Mouse (Mus musculus): ENCODE measurements at regions not wholly inside any gene's neighbourhood (a gene's known extent, or its start where the extent isn't known, plus 50 kb on each side); places are given as distances from the start of the nearest gene placed in this dataset.
A peak's percentile ranks its signal among the peaks of the same experiment; 100 is the strongest.

- Histone ChIP-seq H3K27ac (ENCODE audit: low read depth, low read length) (no peak overlapping the region), H3K9ac (ENCODE audit: low read depth, low read length) (no peak overlapping the region), H3K27me3 (ENCODE audit: control insufficient read depth, insufficient read depth, low read length) (no peaks in the 10 kb centered on the region), H3K36me3 (ENCODE audit: control insufficient read depth, insufficient read depth, low read length) (no peaks in the 10 kb centered on the region), H3K9me3 (ENCODE audit: control insufficient read depth, low read length) (no peaks in the 10 kb centered on the region), H3K4me1 (replicated peaks; ENCODE audit: control insufficient read depth, insufficient read depth, low read length) (no peaks in the 10 kb centered on the region), H3K4me3 (ENCODE audit: low read depth, low read length) (no peak overlapping the region), H3K4me2 (replicated peaks; ENCODE audit: low read depth, low read length) (no peak overlapping the region)
- DNase-seq (ENCODE audit: low spot score): no peak
- ATAC-seq (ENCODE audit: low FRiP score): 0 out of 2 replicates have a peak, but pooled peaks have one; percentile 33
- WGBS: 22% methylated on average over 1 of the region's 1 CpGs
Observed at GRCm38 (mm10) chr12:51190754-51191153, 157.1 kb upstream of the G2e3 start.

GRCm38 (mm10) chr12:51190186-51190585, 157.7 kb upstream of the G2e3 start:
- Histone ChIP-seq H3K9ac (ENCODE audit: low read depth, low read length) (no peak overlapping the region), H3K9me3 (ENCODE audit: control insufficient read depth, low read length) (no peaks in the 10 kb centered on the region), H3K4me2 (replicated peaks; ENCODE audit: low read depth, low read length) (no peak overlapping the region), H3K27ac (ENCODE audit: low read depth, low read length) (no peak overlapping the region), H3K4me1 (replicated peaks; ENCODE audit: control insufficient read depth, insufficient read depth, low read length) (no peaks in the 10 kb centered on the region), H3K4me3 (ENCODE audit: low read depth, low read length) (no peak overlapping the region), H3K36me3 (ENCODE audit: control insufficient read depth, insufficient read depth, low read length) (no peaks in the 10 kb centered on the region), H3K27me3 (ENCODE audit: control insufficient read depth, insufficient read depth, low read length) (no peaks in the 10 kb centered on the region)
- WGBS: 73% methylated on average over 5 of the region's 5 CpGs
- no peak for ATAC-seq (ENCODE audit: low FRiP score)
- no peak for DNase-seq (ENCODE audit: low spot score)

GRCm38 (mm10) chr12:51188229-51188628, 159.6 kb upstream of the G2e3 start:
- H3K4me2 ChIP-seq (replicated peaks; ENCODE audit: low read depth, low read length): no peak overlapping the region
- DNase-seq (ENCODE audit: low spot score) (peak; percentile 66), ATAC-seq (ENCODE audit: low FRiP score) (peak; percentile 71; the same call in 1 of the 2 replicates)
- no peaks in the 10 kb centered on the region for H3K36me3 ChIP-seq (ENCODE audit: control insufficient read depth, insufficient read depth, low read length)
- H3K9ac ChIP-seq (ENCODE audit: low read depth, low read length): no peak overlapping the region
- no peaks in the 10 kb centered on the region for H3K9me3 ChIP-seq (ENCODE audit: control insufficient read depth, low read length)
- no peaks in the 10 kb centered on the region for H3K4me1 ChIP-seq (replicated peaks; ENCODE audit: control insufficient read depth, insufficient read depth, low read length)
- no peaks in the 10 kb centered on the region for H3K27me3 ChIP-seq (ENCODE audit: control insufficient read depth, insufficient read depth, low read length)
- no peak overlapping the region for H3K4me3 ChIP-seq (ENCODE audit: low read depth, low read length)
- H3K27ac ChIP-seq (ENCODE audit: low read depth, low read length): no peak overlapping the region

- DNase-seq (ENCODE audit: low spot score) (no peak), ATAC-seq (ENCODE audit: low FRiP score) (no peak)
- no peaks in the 10 kb centered on the region for H3K4me1 ChIP-seq (replicated peaks; ENCODE audit: control insufficient read depth, insufficient read depth, low read length)
- H3K4me3 ChIP-seq (ENCODE audit: low read depth, low read length): no peak overlapping the region
- no peaks in the 10 kb centered on the region for H3K9me3 ChIP-seq (ENCODE audit: control insufficient read depth, low read length)
- no peak overlapping the region for H3K9ac ChIP-seq (ENCODE audit: low read depth, low read length)
- H3K27me3 ChIP-seq (ENCODE audit: control insufficient read depth, insufficient read depth, low read length): no peaks in the 10 kb centered on the region
- 78% methylated on average over 6 of the region's 6 CpGs for WGBS
- no peak overlapping the region for H3K27ac ChIP-seq (ENCODE audit: low read depth, low read length)
- no peaks in the 10 kb centered on the region for H3K36me3 ChIP-seq (ENCODE audit: control insufficient read depth, insufficient read depth, low read length)
- H3K4me2 ChIP-seq (replicated peaks; ENCODE audit: low read depth, low read length): no peak overlapping the region
Observed at GRCm38 (mm10) chr12:51187726-51188125, 160.1 kb upstream of the G2e3 start.

GRCm38 (mm10) chr12:51185751-51186150, 162.1 kb upstream of the G2e3 start:
- Histone ChIP-seq H3K4me2 (replicated peaks; ENCODE audit: low read depth, low read length) (no peak overlapping the region), H3K4me1 (replicated peaks; ENCODE audit: control insufficient read depth, insufficient read depth, low read length) (no peaks in the 10 kb centered on the region), H3K9ac (ENCODE audit: low read depth, low read length) (no peak overlapping the region), H3K36me3 (ENCODE audit: control insufficient read depth, insufficient read depth, low read length) (no peaks in the 10 kb centered on the region), H3K27me3 (ENCODE audit: control insufficient read depth, insufficient read depth, low read length) (no peaks in the 10 kb centered on the region), H3K4me3 (ENCODE audit: low read depth, low read length) (no peak overlapping the region), H3K9me3 (ENCODE audit: control insufficient read depth, low read length) (no peaks in the 10 kb centered on the region), H3K27ac (ENCODE audit: low read depth, low read length) (no peak overlapping the region)
- no peak for ATAC-seq (ENCODE audit: low FRiP score)
- no peak for DNase-seq (ENCODE audit: low spot score)
- WGBS: 80% methylated on average over 8 of the region's 8 CpGs

GRCm38 (mm10) chr12:51174906-51175756, 172.7 kb upstream of the G2e3 start:
- Histone ChIP-seq H3K9ac (ENCODE audit: low read depth, low read length) (no peak overlapping the region), H3K4me1 (replicated peaks; ENCODE audit: control insufficient read depth, insufficient read depth, low read length) (no peaks in the 10 kb centered on the region), H3K27me3 (ENCODE audit: control insufficient read depth, insufficient read depth, low read length) (no peaks in the 10 kb centered on the region), H3K9me3 (ENCODE audit: control insufficient read depth, low read length) (no peaks in the 10 kb centered on the region), H3K36me3 (ENCODE audit: control insufficient read depth, insufficient read depth, low read length) (no peaks in the 10 kb centered on the region), H3K4me3 (ENCODE audit: low read depth, low read length) (no peak overlapping the region), H3K27ac (ENCODE audit: low read depth, low read length) (no peak overlapping the region), H3K4me2 (replicated peaks; ENCODE audit: low read depth, low read length) (peak overlapping the region; percentile 17; the same call in 1 of the 2 replicates)
- 33% methylated on average over 16 of the region's 16 CpGs for WGBS
- ATAC-seq (ENCODE audit: low FRiP score) (peak; percentile 38; the same call in 1 of the 2 replicates), DNase-seq (ENCODE audit: low spot score) (peak; percentile 32)

GRCm38 (mm10) chr12:51165186-51165585, 182.7 kb upstream of the G2e3 start:
- no peaks in the 10 kb centered on the region for H3K4me1 ChIP-seq (replicated peaks; ENCODE audit: control insufficient read depth, insufficient read depth, low read length)
- no peaks in the 10 kb centered on the region for H3K36me3 ChIP-seq (ENCODE audit: control insufficient read depth, insufficient read depth, low read length)
- WGBS: 95% methylated on average over 7 of the region's 7 CpGs
- no peaks in the 10 kb centered on the region for H3K9me3 ChIP-seq (ENCODE audit: control insufficient read depth, low read length)
- H3K27me3 ChIP-seq (ENCODE audit: control insufficient read depth, insufficient read depth, low read length): no peaks in the 10 kb centered on the region
- H3K4me3 ChIP-seq (ENCODE audit: low read depth, low read length): no peak overlapping the region
- H3K9ac ChIP-seq (ENCODE audit: low read depth, low read length): no peak overlapping the region
- no peak for DNase-seq (ENCODE audit: low spot score)
- no peak overlapping the region for H3K4me2 ChIP-seq (replicated peaks; ENCODE audit: low read depth, low read length)
- no peak for ATAC-seq (ENCODE audit: low FRiP score)
- H3K27ac ChIP-seq (ENCODE audit: low read depth, low read length): no peak overlapping the region

- Histone ChIP-seq H3K27ac (ENCODE audit: low read depth, low read length) (no peak overlapping the region), H3K4me1 (replicated peaks; ENCODE audit: control insufficient read depth, insufficient read depth, low read length) (no peaks in the 10 kb centered on the region), H3K27me3 (ENCODE audit: control insufficient read depth, insufficient read depth, low read length) (no peaks in the 10 kb centered on the region), H3K9me3 (ENCODE audit: control insufficient read depth, low read length) (no peaks in the 10 kb centered on the region), H3K36me3 (ENCODE audit: control insufficient read depth, insufficient read depth, low read length) (no peaks in the 10 kb centered on the region), H3K4me3 (ENCODE audit: low read depth, low read length) (no peak overlapping the region), H3K4me2 (replicated peaks; ENCODE audit: low read depth, low read length) (no peak overlapping the region), H3K9ac (ENCODE audit: low read depth, low read length) (no peak overlapping the region)
- ATAC-seq (ENCODE audit: low FRiP score) (no peak), DNase-seq (ENCODE audit: low spot score) (no peak)
- 87% methylated on average over 1 of the region's 1 CpGs for WGBS
Observed at GRCm38 (mm10) chr12:51160995-51161394, 186.9 kb upstream of the G2e3 start.

GRCm38 (mm10) chr12:51160122-51160521, 187.7 kb upstream of the G2e3 start:
- WGBS: 94% methylated on average over 1 of the region's 1 CpGs
- H3K9me3 ChIP-seq (ENCODE audit: control insufficient read depth, low read length): no peaks in the 10 kb centered on the region
- H3K27me3 ChIP-seq (ENCODE audit: control insufficient read depth, insufficient read depth, low read length): no peaks in the 10 kb centered on the region
- DNase-seq (ENCODE audit: low spot score): no peak
- ATAC-seq (ENCODE audit: low FRiP score): no peak
- no peak overlapping the region for H3K4me2 ChIP-seq (replicated peaks; ENCODE audit: low read depth, low read length)
- H3K4me1 ChIP-seq (replicated peaks; ENCODE audit: control insufficient read depth, insufficient read depth, low read length): no peaks in the 10 kb centered on the region
- no peak overlapping the region for H3K4me3 ChIP-seq (ENCODE audit: low read depth, low read length)
- H3K36me3 ChIP-seq (ENCODE audit: control insufficient read depth, insufficient read depth, low read length): no peaks in the 10 kb centered on the region
- no peak overlapping the region for H3K27ac ChIP-seq (ENCODE audit: low read depth, low read length)
- no peak overlapping the region for H3K9ac ChIP-seq (ENCODE audit: low read depth, low read length)

Measured in hindbrain, embryonic 11.5 days (tissue).